ENCODE assay signal across 12 mouse cellular contexts in genomic region chr1:180367045-180367619, GRCm38 (mm10). TPM values are rescaled to one million over a fixed set of nuclear protein-coding genes. Genes with fewer than 3 reads are reported as not detected.
DNase-seq lines count a peak whose midpoint lies in the region; ATAC-seq and TF ChIP-seq lines count a peak whose summit lies in the region.
"Had no signal": no experiment of that assay in that cellular context is flagged by ENCODE, and none has a peak within 500 bp of the region (broad histone marks: within the 10 kb centered on the region; RNA-seq: fewer than 3 reads in every experiment).

No protein-coding gene starts in this region.

- H3K27ac ChIP-seq in cerebellum, adult 2 months (ENCODE audit: insufficient read depth, low read length): peak overlapping the region; percentile 25
- H3K27ac ChIP-seq in hindbrain, embryonic 15.5 days (replicated peaks): peak overlapping the region; percentile 97
- no peak overlapping the region for H3K27ac ChIP-seq in hindbrain, embryonic 14.5 days
- H3K27ac ChIP-seq in midbrain, embryonic 16.5 days (ENCODE audit: low read length): 0 out of 2 replicates have a peak overlapping the region, but pooled peaks have one; percentile 8
- H3K27ac ChIP-seq in midbrain, embryonic 15.5 days: no peak overlapping the region
- H3K27ac ChIP-seq in hindbrain, embryonic 16.5 days (ENCODE audit: low read depth, low read length): peak overlapping the region; percentile 12; the same call in 1 of the 2 replicates
- H3K27ac ChIP-seq: liver, embryonic 15.5 days had no signal

- no peak overlapping the region for H3K9ac ChIP-seq in hindbrain, embryonic 15.5 days
- H3K9ac ChIP-seq in hindbrain, embryonic 14.5 days: no peak overlapping the region
- no peak overlapping the region for H3K9ac ChIP-seq in midbrain, embryonic 16.5 days (ENCODE audit: low read depth, low read length)
- no peak overlapping the region for H3K9ac ChIP-seq in midbrain, embryonic 15.5 days
- no peak overlapping the region for H3K9ac ChIP-seq in hindbrain, embryonic 16.5 days (ENCODE audit: low read depth, low read length)
- H3K9ac ChIP-seq: liver, embryonic 15.5 days had no signal

- no peaks in the 10 kb centered on the region for H3K9me3 ChIP-seq in hindbrain, embryonic 15.5 days
- no peaks in the 10 kb centered on the region for H3K9me3 ChIP-seq in hindbrain, embryonic 14.5 days (ENCODE audit: control insufficient read depth, low read length)
- no peaks in the 10 kb centered on the region for H3K9me3 ChIP-seq in midbrain, embryonic 16.5 days (replicated peaks; ENCODE audit: control insufficient read depth, low read length, poor library complexity, severe bottlenecking)
- H3K9me3 ChIP-seq in midbrain, embryonic 15.5 days: no peaks in the 10 kb centered on the region
- H3K9me3 ChIP-seq in hindbrain, embryonic 16.5 days (ENCODE audit: control insufficient read depth, low read length): no peaks in the 10 kb centered on the region
- H3K9me3 ChIP-seq: liver, embryonic 15.5 days had no signal

- no peak for TF ChIP-seq POLR2A in cerebellum, adult 2 months (IDR thresholded peaks at IDR 0.05; ENCODE audit: borderline replicate concordance, insufficient read depth, low read length)

- 60% methylated on average over 3 of the region's 3 CpGs for WGBS in cerebellum, adult 2 months
- WGBS in hindbrain, embryonic 15.5 days: 45% methylated on average over 3 of the region's 3 CpGs
- 49% methylated on average over 3 of the region's 3 CpGs for WGBS in hindbrain, embryonic 14.5 days
- 72% methylated on average over 3 of the region's 3 CpGs for WGBS in midbrain, embryonic 16.5 days
- WGBS in midbrain, embryonic 15.5 days: 67% methylated on average over 3 of the region's 3 CpGs
- 54% methylated on average over 3 of the region's 3 CpGs for WGBS in hindbrain, embryonic 16.5 days

- no peaks in the 10 kb centered on the region for H3K36me3 ChIP-seq in hindbrain, embryonic 15.5 days
- H3K36me3 ChIP-seq in hindbrain, embryonic 14.5 days (replicated peaks; ENCODE audit: control insufficient read depth, insufficient read depth): no peaks in the 10 kb centered on the region
- H3K36me3 ChIP-seq in midbrain, embryonic 16.5 days (ENCODE audit: control insufficient read depth, insufficient read depth, low read length): no peaks in the 10 kb centered on the region
- no peaks in the 10 kb centered on the region for H3K36me3 ChIP-seq in midbrain, embryonic 15.5 days (replicated peaks)
- H3K36me3 ChIP-seq in hindbrain, embryonic 16.5 days (ENCODE audit: control insufficient read depth, insufficient read depth, low read length): no peaks in the 10 kb centered on the region
- H3K36me3 ChIP-seq: liver, embryonic 15.5 days had no signal

- DNase-seq in cerebellum, adult 2 months: peak in 1 of 2 experiments; percentile 40
- DNase-seq in cerebellum, postnatal 4 days (ENCODE audit: low spot score in 2 of 2): no peak
- no peak for DNase-seq in hindbrain, embryonic 14.5 days (ENCODE audit: low spot score)
- no peak for DNase-seq in right cerebral cortex, adult 2 months (ENCODE audit: low spot score in 2 of 2)
- DNase-seq: adrenal gland, adult 8-10 months; kidney, adult 8-10 months had no signal

- no peaks in the 10 kb centered on the region for H3K27me3 ChIP-seq in cerebellum, adult 2 months (ENCODE audit: control insufficient read depth, insufficient read depth, low read length)
- H3K27me3 ChIP-seq in hindbrain, embryonic 15.5 days: no peaks in the 10 kb centered on the region
- H3K27me3 ChIP-seq in hindbrain, embryonic 14.5 days (ENCODE audit: control insufficient read depth, insufficient read depth, low read length): no peaks in the 10 kb centered on the region
- H3K27me3 ChIP-seq in midbrain, embryonic 16.5 days (ENCODE audit: control insufficient read depth, insufficient read depth, low read depth, low read length): no peaks in the 10 kb centered on the region
- H3K27me3 ChIP-seq in midbrain, embryonic 15.5 days (replicated peaks): no peaks in the 10 kb centered on the region
- no peaks in the 10 kb centered on the region for H3K27me3 ChIP-seq in hindbrain, embryonic 16.5 days (replicated peaks; ENCODE audit: control insufficient read depth, insufficient read depth, low read length)

- H3K4me3 ChIP-seq in cerebellum, adult 2 months (replicated peaks; ENCODE audit: insufficient read depth, low read depth, low read length): no peak overlapping the region
- H3K4me3 ChIP-seq in hindbrain, embryonic 15.5 days: no peak overlapping the region
- no peak overlapping the region for H3K4me3 ChIP-seq in hindbrain, embryonic 14.5 days (replicated peaks; ENCODE audit: low read length)
- H3K4me3 ChIP-seq in midbrain, embryonic 16.5 days (ENCODE audit: low read depth, low read length): no peak overlapping the region
- no peak overlapping the region for H3K4me3 ChIP-seq in midbrain, embryonic 15.5 days
- H3K4me3 ChIP-seq in hindbrain, embryonic 16.5 days (ENCODE audit: low read length): no peak overlapping the region
- H3K4me3 ChIP-seq: liver, embryonic 15.5 days had no signal

- H3K4me2 ChIP-seq in hindbrain, embryonic 15.5 days: no peak overlapping the region
- no peak overlapping the region for H3K4me2 ChIP-seq in hindbrain, embryonic 14.5 days (replicated peaks)
- H3K4me2 ChIP-seq in midbrain, embryonic 16.5 days (ENCODE audit: low read length): no peak overlapping the region
- H3K4me2 ChIP-seq in midbrain, embryonic 15.5 days: no peak overlapping the region
- no peak overlapping the region for H3K4me2 ChIP-seq in hindbrain, embryonic 16.5 days (ENCODE audit: low read length)
- H3K4me2 ChIP-seq: liver, embryonic 15.5 days; midbrain, embryonic 11.5 days had no signal

- peaks cover 16% of the 10 kb centered on the region; the same call in 1 of the 2 replicates for H3K4me1 ChIP-seq in cerebellum, adult 2 months (ENCODE audit: control insufficient read depth, insufficient read depth, low read length)
- H3K4me1 ChIP-seq in hindbrain, embryonic 15.5 days (replicated peaks): peaks cover 61% of the 10 kb centered on the region
- H3K4me1 ChIP-seq in hindbrain, embryonic 14.5 days (replicated peaks; ENCODE audit: control insufficient read depth, insufficient read depth, low read length): peaks cover 43% of the 10 kb centered on the region
- H3K4me1 ChIP-seq in midbrain, embryonic 16.5 days (ENCODE audit: control insufficient read depth, insufficient read depth, low read length): peaks cover 28% of the 10 kb centered on the region
- H3K4me1 ChIP-seq in midbrain, embryonic 15.5 days: peaks cover 29% of the 10 kb centered on the region
- H3K4me1 ChIP-seq in hindbrain, embryonic 16.5 days (ENCODE audit: control insufficient read depth, insufficient read depth, low read depth, low read length): peaks cover 35% of the 10 kb centered on the region

- TF ChIP-seq CTCF in cerebellum, adult 2 months (IDR thresholded peaks at IDR 0.05; ENCODE audit: borderline replicate concordance, insufficient read depth, low read depth, low read length): no peak

- ATAC-seq in hindbrain, embryonic 15.5 days (ENCODE audit: low FRiP score, low read depth): no peak
- no peak for ATAC-seq in hindbrain, embryonic 14.5 days (ENCODE audit: low FRiP score)
- no peak for ATAC-seq in midbrain, embryonic 16.5 days
- no peak for ATAC-seq in midbrain, embryonic 15.5 days (replicated peaks)
- ATAC-seq in hindbrain, embryonic 16.5 days: no peak

RNA-seq across cellular contexts. Expression of gene Itpkb, which starts 36.8 kb away (rescaled TPM):
- polyA plus RNA-seq in cerebellum, adult 2 months (2012; rRNA removed): 31.8 and 34.1 TPM in 2 replicates
- polyA plus RNA-seq in hindbrain, embryonic 15.5 days (2015; fragmentation: Nextera tagmentation; extraction: Ambion mirVana): 3.5 and 3.7 TPM in 2 replicates
- 2.7 and 3.0 TPM in 2 replicates for polyA plus RNA-seq in hindbrain, embryonic 14.5 days (2014; fragmentation: Nextera tagmentation; extraction: Ambion mirVana)
- 2.2 and 2.3 TPM in 2 replicates for polyA plus RNA-seq in midbrain, embryonic 16.5 days (2015; fragmentation: Nextera tagmentation; extraction: Ambion mirVana)
- polyA plus RNA-seq in midbrain, embryonic 15.5 days (2015; fragmentation: Nextera tagmentation; extraction: Ambion mirVana): 2.5 and 3.0 TPM in 2 replicates
- polyA plus RNA-seq in hindbrain, embryonic 16.5 days (2015; fragmentation: Nextera tagmentation; extraction: Ambion mirVana): 3.8 and 4.0 TPM in 2 replicates

Comparison
In these comparisons a context has a peak if more than half of its experiments do, and no peak if none do; other contexts are left out.
1. H3K27ac ChIP-seq: peak in cerebellum, adult 2 months (single experiment), hindbrain, embryonic 15.5 days (single experiment), midbrain, embryonic 16.5 days (single experiment) and hindbrain, embryonic 16.5 days (single experiment); none in hindbrain, embryonic 14.5 days (single experiment) and midbrain, embryonic 15.5 days (single experiment).